Mouse (Mus musculus) heart, adult 9 months (tissue): ENCODE data around the gene Zdhhc24.
"Not testable (repeated sequence)": the region's sequence is repeated elsewhere in the genome, so short reads cannot be mapped to it uniquely, and the experiment has no call there.

Experiments
- DNase-seq, 2 experiments: peaks; one replicate each; pipeline ENCODE4 v3.0.0; 2022; ENCODE audit warnings: low spot score in 2 of 2

The Zdhhc24 gene

GRCm38 (mm10) chr19:4878405-4879323 is at the start of gene Zdhhc24:
Gene Zdhhc24, plus strand, starts transcription at chr19:4878668.
- DNase-seq, result peak; percentile 95 to 98

GRCm38 (mm10) chr19:4829156-4829555 is 49.3 kb upstream of the Zdhhc24 start:
- DNase-seq, result peak; percentile 39 to 74

GRCm38 (mm10) chr19:4833977-4834376 is 44.5 kb upstream of the Zdhhc24 start:
- no peak for DNase-seq

DNA sequence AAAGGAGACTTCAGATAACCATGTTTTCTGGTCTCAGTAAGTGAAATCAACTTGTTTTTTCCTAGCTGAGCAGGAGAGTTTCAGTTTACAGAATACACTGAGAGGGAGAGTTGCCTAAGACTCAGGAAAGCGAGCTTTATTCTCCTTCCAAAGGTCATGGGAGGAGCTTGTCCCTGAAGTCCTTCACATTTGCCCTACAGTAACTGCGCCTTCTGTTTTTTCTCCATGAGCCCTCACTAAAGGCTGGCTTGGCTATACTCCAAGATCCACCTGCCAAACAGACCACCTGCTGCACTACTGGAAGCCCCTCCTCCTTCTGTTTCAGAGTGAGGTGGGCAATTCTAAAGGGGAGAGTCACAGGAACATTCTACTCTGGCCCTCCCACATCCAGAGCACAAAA is 42.4 kb upstream of the Zdhhc24 start:
- DNase-seq, result no peak

DNA sequence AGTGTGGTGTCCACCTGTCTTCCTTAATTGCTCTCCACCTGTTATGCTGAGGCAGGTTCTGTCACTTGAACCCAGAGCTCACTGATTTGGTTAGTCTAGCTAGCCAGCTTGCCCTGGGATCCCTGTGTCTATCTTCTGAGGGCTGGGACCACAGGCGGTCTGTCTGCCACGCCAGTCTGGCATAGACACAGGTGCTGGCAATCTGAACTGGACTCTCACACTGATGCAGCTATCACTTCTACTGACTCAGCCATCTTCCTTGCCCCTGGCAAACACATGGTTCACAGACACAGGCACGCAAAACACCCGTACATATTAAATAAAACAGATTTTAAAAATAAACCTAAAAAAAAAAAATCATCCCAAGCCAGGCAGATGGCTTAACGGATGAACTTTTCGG is 41.4 kb upstream of the Zdhhc24 start:
- no peak for DNase-seq

- no peak for DNase-seq
These were observed 39.8 kb upstream of the Zdhhc24 start for GRCm38 (mm10) chr19:4838526-4839140.

GRCm38 (mm10) chr19:4839149-4839548 is 39.3 kb upstream of the Zdhhc24 start, which contains the start of the genes Ccs and Ccdc87:
Gene Ccs, minus strand, starts transcription at chr19:4839332.
Gene Ccdc87, plus strand, starts transcription at chr19:4839366.
- peak; percentile 97 to 98 for DNase-seq

DNA sequence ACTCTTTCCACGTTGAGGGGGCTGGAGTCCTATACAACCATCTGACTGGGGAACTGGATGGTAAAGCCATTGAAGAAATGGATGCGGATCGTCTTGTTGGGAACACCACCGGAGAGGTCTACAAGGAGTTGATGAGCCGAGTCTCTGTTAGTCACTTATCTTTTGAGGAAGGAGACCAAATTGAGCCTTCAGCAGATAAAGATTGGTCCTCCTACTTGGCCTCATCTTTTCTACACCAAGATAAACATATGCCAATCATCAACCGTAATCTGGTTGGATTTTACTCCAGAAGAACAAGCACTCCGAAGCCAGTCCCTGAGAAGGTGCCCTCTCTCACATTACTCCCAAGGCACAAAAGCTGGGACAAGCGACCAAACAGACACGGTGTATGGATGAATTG is 37.6 kb upstream of the Zdhhc24 start:
- DNase-seq, result no peak

DNA sequence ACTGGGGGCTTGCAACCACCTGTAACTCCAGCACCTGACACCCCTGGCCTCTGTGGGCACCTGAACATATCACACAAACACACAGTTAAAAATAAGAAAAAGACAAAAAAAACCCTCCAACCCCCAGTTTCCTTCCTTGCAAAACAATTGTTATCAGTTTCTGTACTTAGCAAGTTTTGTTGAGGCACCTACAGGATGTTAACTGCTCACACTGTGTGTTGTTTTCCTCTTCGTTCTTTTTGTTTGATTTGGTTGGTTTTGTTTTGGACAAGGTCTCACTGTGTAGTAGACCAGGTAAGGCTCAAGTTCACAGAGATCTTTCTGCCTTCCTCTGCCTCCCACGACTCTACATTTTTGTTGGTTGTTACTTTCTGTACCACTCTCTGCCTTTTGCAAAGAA is 35.9 kb upstream of the Zdhhc24 start:
- DNase-seq, result no peak

DNA sequence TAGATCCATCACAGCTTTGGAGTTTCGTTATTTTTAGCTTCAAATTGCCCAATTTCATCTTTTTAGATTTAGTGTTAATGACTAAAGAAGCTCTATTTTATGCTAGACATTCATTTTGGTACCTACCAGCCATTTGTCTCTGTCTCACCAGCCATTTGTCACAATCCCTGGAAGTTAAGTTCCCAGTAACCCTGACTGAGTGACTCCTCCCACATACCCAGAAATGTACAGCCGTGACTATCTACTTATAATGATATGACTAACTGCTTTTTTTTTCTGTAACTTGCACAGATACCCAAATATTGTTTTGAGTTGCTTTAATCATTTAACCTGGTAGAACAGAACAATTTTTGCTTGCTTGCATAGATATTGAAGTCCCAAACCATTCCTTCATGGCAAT is 32.6 kb upstream of the Zdhhc24 start:
- no peak for DNase-seq

- DNase-seq, result peak in 1 of 2 experiments; percentile 9
These were observed 31.0 kb upstream of the Zdhhc24 start for GRCm38 (mm10) chr19:4847490-4847889.

DNA sequence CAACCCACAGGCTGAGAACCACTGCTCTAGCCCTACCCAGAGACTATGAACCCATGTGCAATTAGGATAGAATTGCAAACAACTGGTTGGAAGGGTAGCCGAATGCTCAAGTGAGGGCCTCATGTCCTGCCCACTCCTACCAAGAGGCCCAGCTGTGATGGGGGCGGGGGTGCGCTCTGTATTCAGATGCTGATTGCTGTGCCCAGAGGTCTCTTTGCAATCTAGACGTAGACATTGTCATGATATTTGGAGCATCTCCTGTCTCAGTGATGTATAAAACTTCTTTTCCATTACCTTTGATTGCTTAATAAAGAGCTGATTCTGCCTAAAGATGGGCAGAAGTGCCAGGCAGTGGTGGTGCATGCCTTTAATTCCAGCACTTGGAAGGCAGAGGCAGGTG is 28.7 kb upstream of the Zdhhc24 start:
- DNase-seq, result no peak

DNA sequence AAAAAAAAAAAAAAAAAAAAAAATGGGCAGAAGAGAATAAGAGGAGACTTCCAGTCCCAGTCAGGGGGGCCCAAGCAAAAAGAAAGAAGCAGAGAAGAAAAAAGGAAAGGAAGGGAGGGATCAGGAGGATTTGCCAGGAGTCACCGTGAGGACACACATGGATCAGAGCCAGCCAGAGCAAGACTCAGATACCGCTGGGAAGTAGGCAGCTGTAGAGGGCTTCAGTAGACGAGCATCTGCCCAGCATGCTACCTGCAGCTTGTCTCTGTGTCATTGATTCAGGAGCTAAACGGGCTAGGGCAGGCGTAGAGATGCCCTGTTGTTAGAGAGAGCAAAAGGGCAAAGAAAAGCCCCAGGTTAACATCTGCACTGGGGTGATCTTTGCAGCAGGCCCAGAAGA is 28.2 kb upstream of the Zdhhc24 start:
- DNase-seq, result no peak

DNA sequence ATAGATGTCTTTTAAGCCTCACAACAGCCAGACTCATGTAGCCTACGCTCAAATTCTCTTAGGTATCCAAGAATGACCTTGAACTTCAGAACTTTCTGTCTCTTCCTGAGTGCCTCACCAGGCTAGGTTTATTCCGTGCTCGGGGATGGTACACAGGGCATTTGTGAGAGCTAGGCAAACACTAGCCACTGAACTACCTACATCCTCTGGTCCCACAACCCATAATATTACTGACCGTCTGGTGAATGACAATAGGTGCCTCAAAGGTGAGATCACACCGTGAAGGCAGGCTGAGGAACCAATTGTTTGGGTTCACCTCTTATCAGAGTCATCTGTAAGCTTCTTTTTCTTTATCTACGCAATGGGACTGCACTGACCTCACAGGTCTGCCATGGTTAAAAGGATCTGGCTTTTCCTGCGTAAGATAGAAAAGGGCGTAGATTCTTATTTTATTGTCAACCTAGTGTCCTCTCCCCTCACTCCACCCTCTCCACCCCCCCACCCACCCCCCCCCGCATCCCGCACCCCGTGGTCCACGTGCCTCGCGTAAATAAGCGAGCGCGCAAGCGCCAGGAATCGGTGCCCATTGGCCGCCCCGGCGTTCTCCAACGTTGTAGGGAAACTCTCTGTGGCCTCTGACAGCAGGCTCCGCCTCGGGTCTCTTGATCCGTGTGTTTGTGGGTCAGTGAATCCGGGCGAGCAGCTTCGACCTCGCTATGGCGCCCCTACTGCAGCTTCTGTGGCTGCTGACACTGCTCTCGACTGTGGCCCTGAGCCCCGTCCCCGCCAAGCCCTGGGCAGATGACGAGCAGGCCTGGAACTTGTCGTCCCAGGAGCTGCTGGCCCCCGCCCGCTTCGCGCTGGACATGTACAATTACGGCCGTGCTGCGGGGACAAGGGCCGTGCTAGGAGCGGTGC is 23.7 kb upstream of the Zdhhc24 start, which contains the start of gene Ctsf:
Gene Ctsf, plus strand, starts transcription at position 579 of the 918 bp plus-strand sequence.
- DNase-seq, result peak; percentile 92 to 93

DNA sequence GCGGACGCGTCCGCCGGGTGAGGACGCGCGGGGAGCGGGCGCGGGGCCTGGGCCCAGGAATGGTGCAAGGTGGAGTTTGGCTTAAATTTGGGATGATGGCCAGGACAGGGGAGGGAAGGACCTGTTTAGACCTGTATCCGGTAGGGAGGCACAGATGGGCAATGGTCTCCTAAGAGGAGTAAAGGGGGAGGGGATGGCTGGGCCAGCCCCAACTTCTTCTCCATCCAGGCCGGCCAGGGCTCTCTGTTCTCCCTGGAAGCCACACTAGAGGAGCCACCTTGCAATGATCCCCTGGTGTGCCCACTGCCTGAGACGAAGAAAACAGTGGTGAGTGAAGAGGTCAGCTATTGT is 23.0 kb upstream of the Zdhhc24 start:
- DNase-seq, result peak in 1 of 2 experiments; percentile 30

- no peak for DNase-seq
These were observed 22.5 kb upstream of the Zdhhc24 start for GRCm38 (mm10) chr19:4855951-4856350.

DNA sequence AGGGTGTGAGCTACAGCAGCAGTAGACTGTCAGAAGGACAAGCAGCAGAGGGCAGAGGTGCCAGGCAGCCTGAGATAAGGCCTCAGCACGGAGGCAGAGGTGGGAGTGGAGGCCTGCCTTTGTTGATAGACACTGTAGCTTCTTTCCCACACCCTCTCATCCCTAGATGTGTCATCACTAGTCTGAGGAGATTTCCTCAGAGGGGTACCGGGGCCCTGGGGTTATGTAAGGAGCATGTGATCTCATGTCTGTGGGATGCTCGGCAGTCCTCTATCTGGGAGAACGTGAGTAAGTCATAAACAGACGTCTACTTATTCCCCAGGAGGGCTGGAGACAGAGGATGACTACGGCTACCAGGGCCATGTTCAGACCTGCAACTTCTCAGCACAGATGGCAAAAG is 19.4 kb upstream of the Zdhhc24 start:
- no peak for DNase-seq

- no peak for DNase-seq
These were observed 15.4 kb upstream of the Zdhhc24 start for GRCm38 (mm10) chr19:4863048-4863447.

DNA sequence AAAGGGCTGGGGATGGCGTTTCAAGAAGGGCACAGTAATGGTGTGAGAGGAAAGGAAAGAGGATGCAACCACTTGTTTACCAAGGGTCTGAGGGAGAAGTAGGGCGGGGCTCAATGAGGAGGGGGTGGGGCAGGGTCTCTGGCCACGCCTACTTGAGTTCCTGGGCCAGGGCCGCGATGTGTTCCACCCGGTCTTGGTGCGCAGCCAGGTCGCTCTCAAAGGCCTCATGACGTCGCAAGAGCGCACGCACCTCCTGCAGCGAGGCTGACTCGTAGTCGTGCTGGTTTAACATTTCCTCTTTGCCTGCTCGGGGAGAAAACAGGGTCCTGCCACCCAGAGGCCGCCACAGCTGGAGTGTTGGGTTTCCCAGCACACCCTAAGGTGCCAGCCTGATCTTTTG is 13.3 kb upstream of the Zdhhc24 start:
- DNase-seq, result no peak

- not testable (repeated sequence) for DNase-seq
These were observed 3.9 kb upstream of the Zdhhc24 start for GRCm38 (mm10) chr19:4874613-4875012.

- DNase-seq, result no peak
These were observed 2.2 kb upstream of the Zdhhc24 start for GRCm38 (mm10) chr19:4876241-4876640.

GRCm38 (mm10) chr19:4876755-4877154 is 1.7 kb upstream of the Zdhhc24 start:
- no peak for DNase-seq
